Mouse (Mus musculus) MEL (cell line): ENCODE measurements around the gene Txndc17. TPM values are rescaled to one million over a fixed set of nuclear protein-coding genes. Genes with fewer than 3 reads are reported as not detected.

Experiments
- DNase-seq: peaks from one replicate; pipeline ENCODE4 v3.0.0; 2011; ENCODE audit warnings: low read depth, low spot score
- H3K27ac ChIP-seq: 2 replicates; pipeline ENCODE4 v1.5.1; 2012; ENCODE audit warnings: low read depth, mild to moderate bottlenecking, control low read depth, low read length, moderate library complexity; ENCODE audit not compliant: control insufficient read depth
- H3K27me3 ChIP-seq, 2 experiments: fragments of 150-350 bp in 1 of 2; sonication (generic) in 1 of 2; 2 replicates each; pipeline ENCODE4 v1.6.1; 2012; ENCODE audit warnings: low read length in 2 of 2, mild to moderate bottlenecking in 2 of 2, improper control_type of control experiment in 1 of 2, moderate library complexity in 1 of 2; ENCODE audit not compliant: insufficient read depth in 2 of 2, control insufficient read depth in 1 of 2
- H3K36me3 ChIP-seq, 2 experiments: 2 replicates each; pipeline ENCODE4 v1.6.1; 2012 to 2014; ENCODE audit warnings: low read length in 2 of 2, improper control_type of control experiment in 1 of 2, inconsistent platforms in 1 of 2, mild to moderate bottlenecking in 1 of 2; ENCODE audit not compliant: insufficient read depth in 2 of 2, control insufficient read depth in 1 of 2
- H3K4me1 ChIP-seq, 2 experiments: fragments of 150-350 bp in 1 of 2; sonication (generic) in 1 of 2; 2 replicates each; pipeline ENCODE4 v1.6.1; 2012; ENCODE audit warnings: low read length in 2 of 2, improper control_type of control experiment in 1 of 2, mild to moderate bottlenecking in 1 of 2; ENCODE audit not compliant: insufficient read depth in 2 of 2, control insufficient read depth in 1 of 2
- H3K4me3 ChIP-seq, 2 experiments: fragments of 150-350 bp in 1 of 2; sonication (generic) in 1 of 2; 2 replicates each; pipeline ENCODE4 v1.5.1; 2012; ENCODE audit warnings: low read depth in 2 of 2, low read length in 2 of 2, mild to moderate bottlenecking in 2 of 2, moderate library complexity in 2 of 2, control low read depth in 1 of 2, improper control_type of control experiment in 1 of 2; ENCODE audit not compliant: control insufficient read depth in 1 of 2, insufficient read depth in 1 of 2
- H3K79me2 ChIP-seq: 2 replicates; pipeline ENCODE4 v1.6.1; 2012; ENCODE audit warnings: mild to moderate bottlenecking, low read length, moderate library complexity; ENCODE audit not compliant: control insufficient read depth, poor library complexity, insufficient read depth
- H3K9ac ChIP-seq: 2 replicates; pipeline ENCODE4 v1.6.1; 2012; ENCODE audit warnings: low read depth, mild to moderate bottlenecking, control low read depth, low read length, moderate library complexity; ENCODE audit not compliant: control insufficient read depth, poor library complexity, severe bottlenecking
- H3K9me3 ChIP-seq: fragments of 150-350 bp; sonication (generic); replicated peaks from 2 replicates; pipeline ENCODE4 v1.6.1; 2012; ENCODE audit warnings: mild to moderate bottlenecking, low read length, improper control_type of control experiment, moderate library complexity; ENCODE audit not compliant: insufficient read depth
- CHD1 ChIP-seq: IDR thresholded peaks from 2 replicates; pipeline ENCODE4 v1.6.1; 2012; ENCODE audit warnings: low read depth, mild to moderate bottlenecking, inconsistent platforms, low read length, improper control_type of control experiment
- CTCF ChIP-seq, 3 experiments: IDR thresholded peaks in 2 of 3; conservative IDR thresholded peaks in 1 of 3; 2 replicates each; pipeline ENCODE4 v1.5.1; 2011 to 2012; ENCODE audit warnings: low read length in 3 of 3, low read depth in 2 of 3, mild to moderate bottlenecking in 2 of 3, improper control_type of control experiment in 1 of 3, inconsistent platforms in 1 of 3, mixed read lengths in 1 of 3, moderate library complexity in 1 of 3; ENCODE audit not compliant: control insufficient read depth in 1 of 3, insufficient read depth in 1 of 3, poor library complexity in 1 of 3, severe bottlenecking in 1 of 3
- E2F4 ChIP-seq: IDR thresholded peaks from 2 replicates; pipeline ENCODE4 v1.6.1; 2011; ENCODE audit warnings: low read depth, low read length, improper control_type of control experiment, borderline replicate concordance
- ELF1 ChIP-seq: IDR thresholded peaks from 2 replicates; pipeline ENCODE4 v1.6.1; 2014; ENCODE audit warnings: low read depth, mild to moderate bottlenecking, inconsistent platforms, low read length, improper control_type of control experiment, moderate library complexity
- EP300 ChIP-seq, 2 experiments: IDR thresholded peaks; 2 replicates each; pipeline ENCODE4 v1.6.1; 2011; ENCODE audit warnings: improper control_type of control experiment in 2 of 2, low read length in 2 of 2, low read depth in 1 of 2, mild to moderate bottlenecking in 1 of 2
- ETS1 ChIP-seq: IDR thresholded peaks from 2 replicates; pipeline ENCODE4 v1.6.1; 2012; ENCODE audit warnings: low read depth, mild to moderate bottlenecking, inconsistent platforms, low read length, improper control_type of control experiment, moderate library complexity
- GATA1 ChIP-seq: IDR thresholded peaks from 2 replicates; pipeline ENCODE4 v1.6.1; 2011; ENCODE audit warnings: low read depth, low read length, improper control_type of control experiment
- HCFC1 ChIP-seq: IDR thresholded peaks from 2 replicates; pipeline ENCODE4 v1.6.1; 2012; ENCODE audit warnings: low read depth, mild to moderate bottlenecking, inconsistent platforms, low read length, improper control_type of control experiment, moderate library complexity
- KAT2A ChIP-seq: conservative IDR thresholded peaks from 2 replicates; pipeline ENCODE4 v1.6.1; 2012; ENCODE audit warnings: low read depth, low read length, improper control_type of control experiment, inconsistent platforms
- MAFK ChIP-seq: IDR thresholded peaks from 2 replicates; pipeline ENCODE4 v1.6.1; 2011; ENCODE audit warnings: low read depth, mild to moderate bottlenecking, low read length, improper control_type of control experiment, borderline replicate concordance
- MAZ ChIP-seq: IDR thresholded peaks from 2 replicates; pipeline ENCODE4 v1.6.1; 2012; ENCODE audit warnings: low read depth, mild to moderate bottlenecking, inconsistent platforms, low read length, improper control_type of control experiment
- MXI1 ChIP-seq: IDR thresholded peaks from 2 replicates; pipeline ENCODE4 v1.6.1; 2011; ENCODE audit warnings: mild to moderate bottlenecking, low read depth, low read length, improper control_type of control experiment
- MYB ChIP-seq: IDR thresholded peaks from 2 replicates; pipeline ENCODE4 v1.6.1; 2011; ENCODE audit warnings: mild to moderate bottlenecking, low read depth, low read length, improper control_type of control experiment
- MYC ChIP-seq: IDR thresholded peaks from 2 replicates; pipeline ENCODE4 v1.6.1; 2011; ENCODE audit warnings: low read depth, mild to moderate bottlenecking, low read length, improper control_type of control experiment, moderate library complexity
- NELFE ChIP-seq: IDR thresholded peaks from 2 replicates; pipeline ENCODE4 v1.6.1; 2011; ENCODE audit warnings: low read depth, low read length, improper control_type of control experiment
- NRF1 ChIP-seq: IDR thresholded peaks from 2 replicates; pipeline ENCODE4 v1.6.1; 2014; ENCODE audit warnings: low read depth, mild to moderate bottlenecking, inconsistent platforms, low read length, improper control_type of control experiment, moderate library complexity; ENCODE audit not compliant: poor library complexity, insufficient read depth, severe bottlenecking
- POLR2A ChIP-seq, 2 experiments: IDR thresholded peaks; 2 replicates each; pipeline ENCODE4 v1.6.1; 2011 to 2012; ENCODE audit warnings: low read length in 2 of 2, mild to moderate bottlenecking in 2 of 2, control low read depth in 1 of 2, improper control_type of control experiment in 1 of 2, low read depth in 1 of 2, moderate library complexity in 1 of 2; ENCODE audit not compliant: control insufficient read depth in 1 of 2, insufficient read depth in 1 of 2, poor library complexity in 1 of 2
- POLR2AphosphoS5 ChIP-seq: IDR thresholded peaks from 2 replicates; pipeline ENCODE4 v1.6.1; 2012; ENCODE audit warnings: low read depth, borderline replicate concordance, mild to moderate bottlenecking, inconsistent platforms, low read length, moderate library complexity, mixed read lengths
- RCOR1 ChIP-seq: IDR thresholded peaks from 2 replicates; pipeline ENCODE4 v1.6.1; 2012; ENCODE audit warnings: low read depth, mild to moderate bottlenecking, inconsistent platforms, low read length, improper control_type of control experiment
- SIN3A ChIP-seq: IDR thresholded peaks from 2 replicates; pipeline ENCODE4 v1.6.1; 2012; ENCODE audit warnings: low read length, improper control_type of control experiment, inconsistent platforms
- TBP ChIP-seq: IDR thresholded peaks from 2 replicates; pipeline ENCODE4 v1.8.0; 2011; ENCODE audit warnings: low read depth, low read length, improper control_type of control experiment
- TCF12 ChIP-seq: IDR thresholded peaks from 2 replicates; pipeline ENCODE4 v1.6.1; 2014; ENCODE audit warnings: low read depth, mild to moderate bottlenecking, inconsistent platforms, low read length, improper control_type of control experiment, moderate library complexity
- UBTF ChIP-seq: IDR thresholded peaks from 2 replicates; pipeline ENCODE4 v1.6.1; 2012; ENCODE audit warnings: low read depth, mild to moderate bottlenecking, inconsistent platforms, low read length, improper control_type of control experiment, moderate library complexity, borderline replicate concordance; ENCODE audit not compliant: insufficient read depth
- USF1 ChIP-seq: IDR thresholded peaks from 2 replicates; pipeline ENCODE4 v1.6.1; 2014; ENCODE audit warnings: low read depth, mild to moderate bottlenecking, inconsistent platforms, low read length, improper control_type of control experiment, moderate library complexity
- ZC3H11A ChIP-seq: IDR thresholded peaks from 2 replicates; pipeline ENCODE4 v1.6.1; 2012; ENCODE audit warnings: low read depth, mild to moderate bottlenecking, inconsistent platforms, low read length, improper control_type of control experiment
- ZKSCAN1 ChIP-seq: IDR thresholded peaks from 2 replicates; pipeline ENCODE4 v1.6.1; 2012; ENCODE audit warnings: low read depth, mild to moderate bottlenecking, inconsistent platforms, low read length, improper control_type of control experiment, moderate library complexity
- ZMIZ1 ChIP-seq: IDR thresholded peaks from 2 replicates; pipeline ENCODE4 v1.6.1; 2012; ENCODE audit warnings: low read depth, mild to moderate bottlenecking, inconsistent platforms, low read length, improper control_type of control experiment, moderate library complexity
- polyA plus RNA-seq, 2 experiments: library from polyadenylated mRNA; stranded (reverse) in 1 of 2; unstranded in 1 of 2; fragments of >175 nt in 1 of 2; fragments of >200 nt in 1 of 2; gene quantifications; 2 replicates each; pipeline versions ENCODE4 v1.2.1 to v1.2.4; 2012; ENCODE audit warnings: low replicate concordance in 2 of 2, low read depth in 1 of 2; ENCODE audit not compliant: insufficient read length in 2 of 2, insufficient read depth in 1 of 2, missing spikeins in 1 of 2
- total RNA-seq: library from RNA; depleted of rRNA; stranded (reverse); fragments of 300-350 nt; gene quantifications from 2 replicates; pipeline ENCODE4 v1.2.3, GENCODE M21; 2012

Gene Txndc17
- total and polyA plus RNA-seq, 3 experiments, result 194 to 196 TPM; not detected in 1

- Histone ChIP-seq H3K36me3 (peaks cover 0 to 13% of the 10 kb centered on the region in 2 experiments; a peak in 2 of 4 replicates), H3K4me3 (peak within 1 kb of the TSS; percentile 58 to 94), H3K4me1 (peaks cover 0 to 12% of the 10 kb centered on the region in 2 experiments; a peak in 3 of 4 replicates), H3K9me3 (no peaks in the 10 kb centered on the region), H3K27me3 (no peaks in the 10 kb centered on the region), H3K27ac (peak within 1 kb of the TSS; percentile 82), H3K9ac (peak within 1 kb of the TSS; percentile 96), H3K79me2 (peaks cover 38% of the 10 kb centered on the region)
- DNase-seq, result peak; percentile 78
- TF ChIP-seq TCF12, result 0 out of 2 replicates have a peak, but pooled peaks have one; percentile 49
- peak; percentile 47; the same call in 1 of the 2 replicates for TF ChIP-seq TBP
- TF ChIP-seq USF1, result no peak
- TF ChIP-seq E2F4, result no peak
- TF ChIP-seq MAZ, result peak; percentile 60
- peak; percentile 60 for TF ChIP-seq NELFE
- peak in 1 of 2 experiments; percentile 73; a peak in 2 of 4 replicates for TF ChIP-seq POLR2A (IDR thresholded peaks at IDR 0.05; ENCODE audit: control insufficient read depth in 1 of 2, insufficient read depth in 1 of 2, low read depth in 1 of 2, low read length in 2 of 2, poor library complexity in 1 of 2)
- no peak for TF ChIP-seq MYB
- no peak for TF ChIP-seq ELF1
- TF ChIP-seq ZC3H11A, result no peak
- TF ChIP-seq NRF1, result peak; percentile 13; the same call in 1 of the 2 replicates
- TF ChIP-seq CHD1, result peak; percentile 42; the same call in 1 of the 2 replicates
Observed at GRCm38 (mm10) chr11:72206341-72207203, 775 bp upstream of the Txndc17 start, which contains the start of gene Gm43951. Gene Gm43951, minus strand, starts transcription at chr11:72206840.

GRCm38 (mm10) chr11:72207834-72208377 lies 559 bp downstream of the Txndc17 start:
- peaks cover 0 to 12% of the 10 kb centered on the region in 2 experiments; a peak in 3 of 4 replicates for H3K4me1 ChIP-seq
- peak; percentile 64 for DNase-seq
- H3K4me3 ChIP-seq, result peak overlapping the region; percentile 58 to 94
- H3K27ac ChIP-seq, result peak overlapping the region; percentile 64
- no peaks in the 10 kb centered on the region for H3K9me3 ChIP-seq
- no peaks in the 10 kb centered on the region for H3K27me3 ChIP-seq
- H3K79me2 ChIP-seq, result peaks cover 38% of the 10 kb centered on the region
- peaks cover 0 to 13% of the 10 kb centered on the region in 2 experiments; a peak in 2 of 4 replicates for H3K36me3 ChIP-seq
- peak overlapping the region; percentile 96 for H3K9ac ChIP-seq
- TF ChIP-seq SIN3A (no peak), MAFK (no peak), POLR2AphosphoS5 (no peak), POLR2A (IDR thresholded peaks at IDR 0.05; ENCODE audit: control insufficient read depth in 1 of 2, insufficient read depth in 1 of 2, low read depth in 1 of 2, low read length in 2 of 2, poor library complexity in 1 of 2) (no peak), KAT2A (no peak), ZMIZ1 (no peak), USF1 (no peak), ETS1 (no peak), CTCF (IDR thresholded peaks at IDR 0.05 in 2 of 3, conservative IDR thresholded peaks at IDR 0.05 in 1 of 3; ENCODE audit: control insufficient read depth in 1 of 3, insufficient read depth in 1 of 3, low read depth in 2 of 3, low read length in 3 of 3, poor library complexity in 1 of 3, severe bottlenecking in 1 of 3) (no peak), MAZ (0 out of 2 replicates have a peak, but pooled peaks have one; percentile 26), EP300 (IDR thresholded peaks at IDR 0.05; ENCODE audit: low read depth in 1 of 2, low read length in 2 of 2) (peak; percentile 8 to 38; a peak in 1 of 4 replicates), ELF1 (no peak), MXI1 (peak; percentile 18), TCF12 (no peak), ZKSCAN1 (no peak), MYC (no peak), HCFC1 (no peak), CHD1 (0 out of 2 replicates have a peak, but pooled peaks have one; percentile 86), GATA1 (0 out of 2 replicates have a peak, but pooled peaks have one; percentile 33), RCOR1 (peak; percentile 35; the same call in 1 of the 2 replicates), UBTF (0 out of 2 replicates have a peak, but pooled peaks have one; percentile 30)
